Mouse (Mus musculus) left cerebral cortex, adult 11 months (tissue): ENCODE results near the gene Map7.

Source experiments
- DNase-seq: peaks from one replicate; pipeline ENCODE4 v3.0.0; 2022; ENCODE audit warnings: low spot score

Gene Map7

DNA sequence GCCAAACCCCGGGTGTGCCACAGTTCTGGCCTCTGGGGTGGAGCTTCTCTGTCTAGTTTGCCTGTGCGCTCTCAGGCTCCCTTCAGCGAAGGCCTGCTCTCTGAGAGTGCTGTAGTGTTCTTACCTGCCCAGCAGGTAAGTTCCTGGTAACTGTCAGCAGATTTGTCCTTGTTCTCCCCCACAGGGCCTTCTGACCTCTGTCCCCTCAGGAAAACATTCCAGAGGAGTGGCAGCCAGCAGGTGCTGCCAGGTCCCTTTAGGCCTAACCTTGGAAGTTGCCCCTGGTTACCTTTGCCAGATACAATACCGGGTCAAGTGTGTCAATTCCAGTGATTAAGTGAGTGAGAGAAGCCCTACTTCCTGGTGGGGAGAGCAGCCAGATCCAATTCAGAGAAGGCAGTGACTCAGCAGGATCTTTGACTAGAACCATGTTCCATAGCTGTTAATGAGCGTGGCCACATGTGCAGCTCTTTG is 38.6 kb downstream of the Map7 start:
- DNase-seq: no peak

DNA sequence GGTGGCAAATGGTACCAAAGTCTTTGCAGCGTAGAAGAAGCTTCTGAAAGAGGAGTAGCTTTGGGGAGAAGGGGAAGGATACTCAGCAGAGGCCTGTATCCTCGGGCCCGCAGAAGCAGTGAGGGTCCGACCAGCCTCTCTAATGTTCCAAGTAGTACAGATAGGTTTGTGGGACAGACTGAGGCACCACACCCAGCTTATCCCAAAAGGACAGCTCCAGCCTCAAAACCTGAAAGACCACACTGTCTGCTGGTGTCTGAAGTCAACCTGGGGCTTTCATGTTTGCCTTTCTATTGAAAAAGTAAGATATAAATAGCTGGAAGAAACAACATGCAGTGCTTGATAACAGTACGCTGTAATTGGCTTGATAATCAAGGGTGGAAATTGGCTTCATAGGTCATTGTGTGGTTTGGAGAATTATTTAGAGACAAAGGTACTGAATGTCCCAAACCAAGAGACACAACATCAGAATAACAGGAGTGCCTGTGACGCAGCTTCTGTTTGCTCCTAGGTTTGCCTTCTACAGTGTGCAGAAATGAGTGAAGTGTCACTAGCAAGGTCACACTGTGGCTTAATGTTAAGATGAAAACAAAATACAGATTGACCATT is 42.0 kb downstream of the Map7 start:
- DNase-seq: no peak

DNA sequence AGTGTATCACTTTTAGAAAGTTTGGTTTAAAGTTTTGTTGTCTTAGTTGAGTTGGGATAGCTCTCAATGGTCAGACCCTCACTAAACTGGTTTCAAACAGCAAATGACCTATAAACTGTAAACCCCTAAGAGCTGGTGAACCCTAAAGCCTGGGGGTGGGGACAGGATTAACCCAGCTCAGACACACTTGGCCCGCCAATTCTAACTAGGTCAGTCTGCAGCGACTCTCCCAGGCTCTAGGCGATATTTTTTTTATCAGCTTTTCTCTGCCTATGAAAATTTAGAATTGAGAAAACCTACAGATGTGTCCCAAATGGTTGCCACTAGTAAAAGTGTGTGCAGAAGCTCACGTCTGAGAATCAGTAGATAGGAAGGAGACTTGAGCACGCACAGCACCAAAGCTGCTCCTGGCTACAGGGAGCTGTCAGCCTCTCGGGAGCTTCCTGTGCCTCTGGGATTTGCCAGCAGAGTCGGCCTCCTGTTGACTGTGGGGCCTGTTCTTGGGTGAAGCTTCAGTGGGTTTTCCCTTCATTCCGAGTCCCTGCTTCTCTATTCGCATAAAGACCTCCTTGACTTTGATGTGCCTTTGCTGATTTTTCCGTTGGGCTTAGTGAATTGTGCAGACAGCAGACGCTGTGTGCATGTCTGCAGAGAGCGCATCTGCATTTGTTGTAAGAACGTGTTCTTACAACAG is 46.7 kb downstream of the Map7 start:
- no peak for DNase-seq

- DNase-seq: no peak
These were observed 48.8 kb downstream of the Map7 start for GRCm38 (mm10) chr10:20197039-20197438.

DNA sequence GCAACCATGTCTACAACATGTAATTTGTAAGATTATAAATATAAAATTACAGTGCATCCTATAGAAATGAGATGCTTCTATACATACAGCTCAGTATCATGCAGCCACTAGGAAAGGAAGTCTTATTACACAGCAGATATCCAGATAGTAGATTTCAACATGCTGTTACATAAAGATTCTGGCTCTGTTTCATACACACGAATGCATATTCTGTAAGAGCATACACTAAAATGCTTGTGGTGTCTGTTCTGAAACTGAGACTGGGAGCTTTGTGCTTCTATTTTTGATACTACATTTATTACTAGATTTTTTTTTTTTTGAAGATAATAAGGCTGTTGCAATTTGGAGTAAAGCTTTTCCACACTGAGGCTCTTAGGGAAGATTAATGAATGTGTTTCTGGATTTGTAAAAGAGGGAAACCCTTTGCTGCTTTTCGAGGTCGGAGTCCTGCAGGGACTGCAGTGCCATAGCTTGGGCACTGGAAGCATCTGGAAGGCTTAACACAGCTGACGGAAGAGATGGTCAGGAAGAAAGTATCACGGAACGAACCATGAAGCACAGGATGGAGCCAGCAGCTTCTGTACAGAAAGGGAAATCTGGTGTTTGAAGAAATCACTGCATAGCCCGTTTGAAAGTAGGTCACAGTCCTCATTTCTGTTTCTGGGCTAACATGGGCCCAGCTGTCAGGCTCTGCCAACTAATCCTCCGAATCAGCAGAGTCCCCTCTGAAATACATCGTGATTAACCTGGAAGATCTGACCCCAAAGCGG is 50.9 kb downstream of the Map7 start:
- no peak for DNase-seq

- no peak for DNase-seq
These were observed 53.0 kb downstream of the Map7 start for GRCm38 (mm10) chr10:20201236-20201635.

- no peak for DNase-seq
These were observed 53.9 kb downstream of the Map7 start for GRCm38 (mm10) chr10:20202171-20202570.

GRCm38 (mm10) chr10:20202818-20203217 is 54.5 kb downstream of the Map7 start:
- peak; percentile 51 for DNase-seq

GRCm38 (mm10) chr10:20203502-20203901 is 55.2 kb downstream of the Map7 start:
- no peak for DNase-seq

DNA sequence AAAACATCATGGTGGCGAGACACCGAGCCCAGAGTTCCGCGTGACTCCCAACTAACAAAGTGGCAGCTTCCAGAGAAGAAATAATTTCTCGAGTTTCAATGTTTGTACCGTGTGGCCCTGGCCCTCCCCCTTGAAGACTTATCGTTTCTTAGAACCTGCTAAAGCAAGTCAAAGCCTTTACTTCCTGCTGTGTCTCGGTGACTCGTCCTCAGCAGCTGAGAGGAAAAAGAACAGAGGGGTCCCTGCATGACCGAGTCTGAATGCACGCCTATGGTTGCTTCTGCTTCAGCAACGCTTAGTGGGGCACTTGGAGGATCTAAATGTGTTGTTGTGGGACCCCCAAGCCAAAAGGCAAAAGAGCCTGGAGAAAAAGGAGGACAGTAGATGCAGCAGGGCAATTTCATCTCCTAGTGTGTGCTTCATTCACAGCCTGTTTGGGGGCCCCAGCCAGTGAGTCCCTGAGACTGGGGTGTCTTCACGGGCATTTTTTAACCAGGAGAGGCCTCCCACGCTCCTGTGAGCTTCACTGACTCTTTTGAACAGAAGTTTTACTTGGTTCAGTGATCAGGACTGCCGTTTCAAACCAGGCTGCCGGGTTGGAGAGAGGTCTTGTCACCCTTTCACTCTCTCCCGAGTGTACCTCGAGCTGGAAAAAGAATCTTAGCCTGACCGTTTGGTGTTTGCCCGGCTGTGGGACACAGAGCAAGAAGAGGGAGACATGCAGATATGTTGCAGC is 56.6 kb downstream of the Map7 start:
- no peak for DNase-seq

DNA sequence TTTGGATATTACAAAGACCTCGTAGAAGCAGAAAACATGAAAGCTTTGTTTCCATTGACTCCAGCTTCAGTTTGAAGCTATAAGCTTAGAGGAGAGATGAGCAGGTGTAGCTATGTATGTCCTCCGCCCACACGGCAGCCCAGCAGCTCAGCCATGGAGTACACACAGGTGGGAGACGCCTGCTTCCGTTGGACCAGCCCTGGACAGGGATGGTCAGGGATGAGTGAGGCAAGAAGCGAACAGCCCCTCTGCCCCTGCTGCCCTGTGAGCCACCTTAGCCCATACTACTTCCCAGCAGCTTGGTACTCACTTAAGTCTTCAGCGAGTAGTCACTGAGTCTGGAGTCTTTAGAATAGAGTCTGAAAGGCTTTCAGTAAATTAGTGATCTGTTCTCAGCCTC is 58.7 kb downstream of the Map7 start:
- no peak for DNase-seq

GRCm38 (mm10) chr10:20209609-20210341 is 61.5 kb downstream of the Map7 start:
- DNase-seq: no peak

- no peak for DNase-seq
These were observed 66.1 kb downstream of the Map7 start for GRCm38 (mm10) chr10:20214418-20214817.

- no peak for DNase-seq
These were observed 68.7 kb downstream of the Map7 start for GRCm38 (mm10) chr10:20216982-20217381.

GRCm38 (mm10) chr10:20218866-20219265 is 70.6 kb downstream of the Map7 start:
- no peak for DNase-seq

- DNase-seq: no peak
These were observed 71.3 kb downstream of the Map7 start for GRCm38 (mm10) chr10:20219538-20219937.

DNA sequence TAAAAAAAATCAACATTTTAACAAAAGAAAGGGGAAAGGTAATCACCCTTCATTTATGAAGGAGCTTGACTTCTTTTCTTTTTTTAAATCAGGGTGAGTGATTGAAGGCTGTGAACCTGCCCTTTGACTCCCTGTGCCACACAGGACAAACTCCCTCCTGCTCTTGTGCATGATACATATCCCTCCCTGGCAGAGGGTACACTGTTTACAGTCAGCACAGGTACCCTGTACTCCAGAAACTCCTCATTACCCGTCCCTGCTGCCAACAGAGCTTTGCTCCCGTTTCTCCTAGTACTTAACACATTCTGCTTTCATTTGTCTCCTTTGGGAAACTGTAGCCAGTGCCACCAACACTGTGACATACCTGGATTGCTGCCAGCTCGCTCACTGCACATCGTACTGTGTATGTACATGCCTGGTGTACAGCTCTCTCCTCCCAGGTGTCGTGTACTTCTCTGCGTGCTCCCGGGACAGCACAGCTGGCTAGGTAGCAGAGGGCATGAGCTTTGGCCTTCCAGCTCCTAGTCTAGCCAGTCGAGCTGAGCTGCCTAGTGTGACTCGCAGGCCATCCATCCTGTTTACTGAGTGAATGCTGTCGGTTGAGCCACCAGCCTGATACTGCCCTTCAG is 72.3 kb downstream of the Map7 start:
- DNase-seq: no peak

DNA sequence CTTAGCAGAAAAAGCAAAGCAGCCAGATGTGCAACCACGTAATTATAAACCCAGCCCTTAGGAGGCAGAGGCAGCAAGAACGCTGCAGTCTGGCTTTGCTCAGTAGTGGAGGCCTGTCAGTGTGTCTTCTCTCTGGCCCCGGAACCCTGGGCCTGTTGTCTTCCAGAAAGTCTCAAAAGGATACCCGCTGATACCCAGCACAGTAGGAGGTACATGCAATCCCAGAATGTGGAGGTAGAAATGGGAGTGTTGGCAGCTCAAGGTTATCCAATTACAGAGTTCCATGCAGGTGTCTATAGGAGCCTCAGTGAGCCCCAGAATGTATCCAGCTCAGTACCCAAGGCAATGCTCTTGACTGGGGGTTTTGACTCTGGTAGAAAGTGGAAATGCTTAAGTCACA is 73.7 kb downstream of the Map7 start:
- no peak for DNase-seq

GRCm38 (mm10) chr10:20226728-20227127 is 78.5 kb downstream of the Map7 start:
- peak; percentile 29 for DNase-seq

DNA sequence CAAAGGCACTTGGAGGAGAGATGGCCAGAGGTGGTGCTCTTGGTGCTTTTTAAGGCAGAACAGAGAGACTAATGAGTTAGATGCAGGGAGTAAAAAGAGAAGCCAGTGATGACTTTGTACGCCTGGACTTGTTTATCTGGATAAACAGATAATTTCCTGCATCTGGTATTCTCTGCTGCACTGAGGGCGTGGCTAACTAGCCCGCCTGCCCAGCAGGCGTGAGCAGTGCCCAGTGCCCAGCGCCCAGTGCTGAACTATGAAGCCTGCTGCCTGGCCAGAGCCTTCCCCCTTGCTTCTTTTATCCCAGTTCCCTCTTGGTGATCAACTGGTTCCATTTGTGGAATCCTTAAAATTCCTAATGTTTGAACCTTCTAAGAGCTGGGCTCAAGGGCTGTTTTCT is 81.8 kb downstream of the Map7 start:
- no peak for DNase-seq

DNA sequence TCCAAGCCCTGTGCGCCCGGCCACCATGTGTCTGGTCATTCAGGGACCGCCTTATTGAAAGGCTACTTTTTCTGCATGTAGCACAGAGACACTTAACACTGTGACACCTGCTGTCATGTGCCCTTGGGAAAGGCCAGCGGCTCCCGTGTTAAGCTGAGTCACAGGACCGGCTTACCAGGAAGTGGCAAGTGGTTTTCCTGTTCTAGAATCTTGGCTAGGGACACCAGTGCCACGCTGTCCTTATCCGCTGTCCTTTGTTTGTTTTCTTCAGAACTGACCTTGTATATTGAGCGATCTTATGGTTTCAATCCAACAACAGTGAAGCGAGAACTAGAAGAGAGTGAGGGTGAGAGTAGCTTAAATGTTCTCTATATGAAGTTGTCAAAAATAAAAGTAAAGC is 85.2 kb downstream of the Map7 start:
- DNase-seq: no peak
